Mouse (Mus musculus) erythroblast, embryonic 14.5 days (primary cell): ENCODE data around the gene Tfpi. TPM values are rescaled to one million over a fixed set of nuclear protein-coding genes. Genes with fewer than 3 reads are reported as not detected.
"Not testable (repeated sequence)": the region's sequence is repeated elsewhere in the genome, so short reads cannot be mapped to it uniquely, and the experiment has no call there.

Source experiments
- H3K27me3 ChIP-seq: 2 replicates; pipeline ENCODE4 v1.6.1; 2012; ENCODE audit warnings: inconsistent platforms; ENCODE audit not compliant: control insufficient read depth
- H3K36me3 ChIP-seq: 2 replicates; pipeline ENCODE4 v1.6.1; 2012; ENCODE audit warnings: mild to moderate bottlenecking, inconsistent platforms; ENCODE audit not compliant: control insufficient read depth
- H3K4me1 ChIP-seq: 2 replicates; pipeline ENCODE4 v1.6.1; 2012; ENCODE audit warnings: inconsistent platforms; ENCODE audit not compliant: control insufficient read depth
- H3K4me3 ChIP-seq: replicated peaks from 2 replicates; pipeline ENCODE3; 2012; ENCODE audit warnings: moderate library complexity, mild to moderate bottlenecking, inconsistent platforms
- H3K9me3 ChIP-seq: 2 replicates; pipeline ENCODE4 v1.6.1; 2012; ENCODE audit warnings: low read length, inconsistent platforms, mixed read lengths; ENCODE audit not compliant: control insufficient read depth
- GATA1 ChIP-seq: IDR thresholded peaks from 2 replicates; pipeline ENCODE4 v1.6.1; 2012; ENCODE audit warnings: low read length, inconsistent platforms, mixed read lengths
- TAL1 ChIP-seq: IDR thresholded peaks from 3 replicates; pipeline ENCODE4 v1.6.1; 2012; ENCODE audit warnings: low read length, inconsistent platforms, mixed read lengths
- polyA plus RNA-seq: library from polyadenylated mRNA; stranded (reverse); fragments of >175 nt; gene quantifications from 2 replicates; pipeline ENCODE4 v1.2.3, GENCODE M21; 2012

The Tfpi gene
- polyA plus RNA-seq, 1 experiment: not detected

DNA sequence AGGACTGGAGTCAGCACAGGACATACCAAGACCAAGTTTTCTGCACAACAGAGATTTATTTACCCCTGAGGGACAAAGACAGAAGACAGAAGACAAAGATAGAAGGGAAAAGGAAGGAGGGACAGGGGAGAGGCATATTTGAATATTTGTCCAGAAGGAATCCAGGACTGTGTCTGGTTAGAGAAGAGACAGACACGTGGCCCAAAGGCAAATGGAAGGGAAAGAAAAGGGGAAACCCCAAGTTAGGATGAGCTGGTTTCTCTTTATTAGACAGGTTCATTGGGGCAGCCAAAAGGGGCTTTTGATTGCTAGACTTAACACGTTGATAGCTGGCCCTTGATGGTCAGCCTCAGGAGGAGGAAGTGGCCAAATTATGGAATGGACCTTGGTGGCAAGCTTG, 34.9 kb upstream of the Tfpi start:
- Histone ChIP-seq H3K36me3 (no peaks in the 10 kb centered on the region), H3K4me1 (no peaks in the 10 kb centered on the region), H3K9me3 (no peaks in the 10 kb centered on the region), H3K27me3 (no peaks in the 10 kb centered on the region), H3K4me3 (no peak overlapping the region)
- TF ChIP-seq TAL1 (no peak), GATA1 (no peak)

DNA sequence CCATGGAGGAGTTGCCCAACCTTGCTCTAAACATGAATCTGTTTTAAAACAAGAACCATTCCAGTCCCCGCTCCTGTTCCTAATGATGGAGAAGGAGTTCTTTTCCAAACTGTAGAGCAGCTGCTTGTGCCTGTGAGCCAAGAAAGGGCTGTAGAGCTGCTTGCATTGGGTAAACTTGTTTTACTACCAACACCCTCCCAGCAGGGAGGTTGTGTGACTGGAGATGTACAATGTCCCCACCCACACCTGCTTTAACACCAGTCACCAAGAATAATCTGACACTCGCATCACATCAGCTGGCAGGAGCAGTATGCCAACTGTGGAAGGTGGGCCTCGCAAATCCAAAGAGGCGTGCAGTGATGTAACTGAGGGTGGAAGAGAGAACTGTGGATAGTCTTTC, 34.5 kb upstream of the Tfpi start:
- TF ChIP-seq TAL1 (no peak), GATA1 (no peak)
- no peak overlapping the region for H3K4me3 ChIP-seq
- no peaks in the 10 kb centered on the region for H3K27me3 ChIP-seq
- H3K36me3 ChIP-seq: no peaks in the 10 kb centered on the region
- no peaks in the 10 kb centered on the region for H3K9me3 ChIP-seq
- H3K4me1 ChIP-seq: no peaks in the 10 kb centered on the region

DNA sequence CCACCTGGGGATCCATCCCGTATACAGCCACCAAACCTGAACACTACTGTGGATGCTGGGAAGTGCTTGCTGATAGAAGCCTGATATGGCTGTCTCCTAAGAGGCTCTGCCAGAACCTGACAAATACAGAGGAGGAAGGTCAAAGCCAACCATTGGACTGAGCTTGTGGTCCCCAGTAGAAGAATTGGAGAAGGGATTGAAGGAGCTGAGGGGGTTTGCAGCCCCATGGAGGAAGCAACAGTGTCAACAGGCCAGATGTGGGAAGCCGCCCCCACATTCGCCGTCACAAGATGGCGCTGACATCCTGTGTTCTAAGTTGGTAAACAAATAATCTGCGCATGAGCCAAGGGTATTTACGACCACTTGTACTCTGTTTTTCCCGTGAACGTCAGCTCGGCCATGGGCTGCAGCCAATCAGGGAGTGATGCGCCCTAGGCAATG, 28.4 kb upstream of the Tfpi start:
- H3K27me3 ChIP-seq, H3K9me3 ChIP-seq, H3K4me1 ChIP-seq, H3K36me3 ChIP-seq, H3K4me3 ChIP-seq: not testable (repeated sequence)

DNA sequence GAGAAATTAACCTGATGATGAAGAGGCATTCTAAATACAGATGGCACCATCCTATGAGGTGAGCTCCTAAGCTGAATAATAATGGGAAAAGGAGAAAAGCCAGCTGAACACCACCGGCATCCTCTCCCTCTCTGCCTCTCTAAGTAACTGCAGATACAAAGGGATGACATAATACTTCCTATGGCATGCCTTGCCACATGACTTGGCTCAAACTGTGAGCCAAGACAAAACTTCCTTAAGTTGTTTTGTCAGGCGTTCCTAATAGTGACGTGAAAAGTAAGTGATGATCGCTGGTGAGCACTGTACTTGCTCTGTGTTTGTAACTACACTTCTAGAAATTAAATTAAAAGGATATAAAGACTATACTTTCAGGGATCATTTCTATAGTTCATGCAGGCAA, 27.7 kb upstream of the Tfpi start:
- H3K27me3 ChIP-seq: no peaks in the 10 kb centered on the region
- H3K9me3 ChIP-seq: no peaks in the 10 kb centered on the region
- no peaks in the 10 kb centered on the region for H3K36me3 ChIP-seq
- H3K4me3 ChIP-seq: no peak overlapping the region
- TF ChIP-seq GATA1 (no peak), TAL1 (no peak)
- H3K4me1 ChIP-seq: no peaks in the 10 kb centered on the region

DNA sequence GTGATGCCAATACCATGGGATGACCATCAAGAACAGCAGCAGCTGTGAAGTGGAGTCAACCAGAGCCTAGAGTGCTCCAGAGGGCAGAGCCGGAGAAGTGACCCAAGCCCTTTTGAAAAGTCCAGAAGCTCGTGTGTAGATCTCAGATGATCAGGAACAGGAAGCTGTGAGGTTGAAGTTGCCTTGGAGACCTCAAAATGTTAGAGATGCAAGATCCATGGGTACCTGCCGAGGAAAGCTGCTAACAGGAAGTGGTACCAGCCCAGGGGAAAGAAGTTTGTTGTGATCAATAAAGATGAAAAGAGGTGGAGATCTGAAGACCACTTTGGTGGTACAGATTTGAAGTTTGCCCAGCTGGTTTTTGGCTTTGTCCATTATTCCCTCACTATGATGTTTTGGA, 22.3 kb upstream of the Tfpi start:
- no peaks in the 10 kb centered on the region for H3K4me1 ChIP-seq
- no peaks in the 10 kb centered on the region for H3K9me3 ChIP-seq
- TF ChIP-seq GATA1 (no peak), TAL1 (no peak)
- H3K36me3 ChIP-seq: no peaks in the 10 kb centered on the region
- H3K4me3 ChIP-seq: no peak overlapping the region
- no peaks in the 10 kb centered on the region for H3K27me3 ChIP-seq

DNA sequence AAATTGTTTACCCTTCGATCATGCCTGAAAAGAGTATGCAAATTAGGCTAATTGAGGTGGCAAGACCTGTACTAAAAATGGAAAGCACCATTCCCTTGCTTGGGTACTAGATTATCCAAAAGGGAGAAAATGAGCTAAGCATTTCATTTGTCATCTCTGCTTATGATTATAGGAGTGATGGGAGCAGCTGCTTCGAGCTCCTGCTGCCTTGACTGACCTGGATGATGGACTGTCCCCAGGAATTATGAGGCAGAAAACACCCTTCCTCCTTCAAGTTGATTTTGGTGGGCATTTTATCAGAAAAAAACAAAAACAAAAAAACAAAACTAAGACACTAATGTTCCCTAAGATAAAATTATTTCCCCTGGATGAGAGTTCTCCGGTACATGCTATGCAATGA, 18.5 kb upstream of the Tfpi start:
- Histone ChIP-seq H3K4me3 (no peak overlapping the region), H3K4me1 (no peaks in the 10 kb centered on the region), H3K27me3 (no peaks in the 10 kb centered on the region), H3K9me3 (no peaks in the 10 kb centered on the region), H3K36me3 (no peaks in the 10 kb centered on the region)
- TF ChIP-seq TAL1: no peak
- TF ChIP-seq GATA1: no peak

DNA sequence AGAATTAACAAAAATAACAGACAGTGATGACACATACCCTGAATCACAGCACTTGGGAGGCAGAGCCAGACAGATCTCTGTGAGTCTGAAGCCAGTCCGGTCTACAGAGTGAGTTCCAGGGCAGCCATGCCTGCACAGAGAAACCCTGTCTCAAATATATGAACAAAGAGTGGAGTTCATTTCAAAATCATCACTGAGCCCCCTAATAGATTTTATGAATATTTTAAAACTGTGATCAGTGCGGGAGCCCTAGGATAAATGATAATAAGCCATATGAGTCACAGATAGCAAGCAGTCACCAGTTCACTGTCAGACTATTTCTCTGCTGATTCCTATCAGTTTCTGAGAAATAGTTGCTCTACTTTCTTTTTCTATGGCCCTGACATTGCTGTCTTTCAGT, 17.1 kb upstream of the Tfpi start:
- TF ChIP-seq GATA1: no peak
- no peak for TF ChIP-seq TAL1
- Histone ChIP-seq H3K4me3 (no peak overlapping the region), H3K27me3 (no peaks in the 10 kb centered on the region), H3K36me3 (no peaks in the 10 kb centered on the region), H3K9me3 (no peaks in the 10 kb centered on the region), H3K4me1 (no peaks in the 10 kb centered on the region)

DNA sequence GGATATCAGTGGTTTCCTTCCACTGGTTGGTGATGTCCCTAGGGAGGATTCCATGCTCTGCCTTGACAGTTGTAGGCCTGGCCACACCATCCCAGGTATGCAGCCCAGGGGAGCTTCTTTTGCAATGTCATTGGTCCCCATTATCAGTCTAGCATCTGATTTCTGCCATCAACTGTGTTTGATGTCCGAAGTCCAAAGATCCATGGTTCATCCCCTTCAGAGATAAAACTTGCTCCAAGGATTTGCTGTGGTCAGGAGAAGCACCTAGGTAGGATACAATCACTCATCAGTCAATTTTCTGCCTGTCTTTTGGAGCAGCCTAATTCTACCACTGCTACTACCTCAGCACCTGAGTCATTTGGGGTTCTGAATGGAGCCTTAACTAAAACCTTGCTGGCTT, 15.1 kb upstream of the Tfpi start:
- TF ChIP-seq GATA1: no peak
- no peak for TF ChIP-seq TAL1
- Histone ChIP-seq H3K4me1 (no peaks in the 10 kb centered on the region), H3K4me3 (no peak overlapping the region), H3K9me3 (no peaks in the 10 kb centered on the region), H3K27me3 (no peaks in the 10 kb centered on the region), H3K36me3 (no peaks in the 10 kb centered on the region)

DNA sequence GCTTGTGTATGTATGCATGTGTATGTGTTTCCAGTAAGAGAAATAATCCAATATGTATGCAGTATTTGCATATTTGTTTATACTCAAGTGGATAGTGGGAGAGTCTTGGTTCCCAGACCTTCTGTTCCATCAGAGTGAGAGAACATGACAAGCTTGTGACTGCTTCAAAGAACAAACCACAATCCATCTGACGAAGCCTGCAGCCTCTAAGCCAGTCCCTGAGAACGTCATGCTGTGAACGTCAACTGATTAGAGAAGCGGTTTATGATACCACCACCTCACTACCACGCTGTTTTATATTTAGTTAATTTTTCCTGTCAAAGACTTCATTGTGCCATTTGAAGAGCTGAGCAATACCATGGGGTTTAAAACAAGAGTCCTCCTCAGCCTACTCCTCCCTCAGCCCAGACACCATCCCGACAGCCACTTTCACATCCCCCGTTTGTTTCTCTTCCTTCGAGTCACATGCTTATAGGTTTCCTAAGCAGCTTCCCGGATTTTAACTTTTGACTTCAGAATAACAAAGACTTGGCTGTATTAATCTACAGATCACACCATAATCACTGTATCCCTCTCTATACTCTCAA, 11.2 kb upstream of the Tfpi start:
- Histone ChIP-seq H3K27me3 (no peaks in the 10 kb centered on the region), H3K4me3 (no peak overlapping the region), H3K4me1 (no peaks in the 10 kb centered on the region), H3K9me3 (no peaks in the 10 kb centered on the region), H3K36me3 (no peaks in the 10 kb centered on the region)
- TF ChIP-seq TAL1 (no peak), GATA1 (no peak)

DNA sequence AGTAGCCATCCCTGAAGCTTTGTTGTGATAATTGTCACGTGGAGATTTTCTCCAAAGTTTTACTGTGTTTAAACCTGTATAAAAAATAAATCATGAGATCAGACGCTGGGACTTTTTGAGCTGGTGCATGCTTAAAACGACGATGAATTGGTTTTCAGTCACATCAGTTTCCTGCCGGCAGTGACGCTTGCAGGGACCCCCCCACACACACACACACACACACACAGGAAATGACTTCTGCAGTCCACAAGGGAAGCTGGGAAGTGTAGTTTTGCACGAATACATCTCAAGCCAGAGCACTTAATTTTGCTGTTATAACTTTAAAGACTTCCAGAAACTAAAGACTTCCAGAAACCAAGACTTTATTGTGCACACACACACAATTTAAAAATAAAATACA, 5.3 kb upstream of the Tfpi start:
- peaks cover 7% of the 10 kb centered on the region for H3K4me1 ChIP-seq
- no peaks in the 10 kb centered on the region for H3K27me3 ChIP-seq
- TF ChIP-seq GATA1 (no peak), TAL1 (no peak)
- H3K4me3 ChIP-seq: no peak overlapping the region
- no peaks in the 10 kb centered on the region for H3K9me3 ChIP-seq
- H3K36me3 ChIP-seq: no peaks in the 10 kb centered on the region
